Comparison of ENCODE assay signal across 8 mouse cellular contexts in genomic region chr2:158625231-158625630, GRCm38 (mm10). TPM values are rescaled to one million over a fixed set of nuclear protein-coding genes. Genes with fewer than 3 reads are reported as not detected.
DNase-seq lines count a peak whose midpoint lies in the region; ATAC-seq and TF ChIP-seq lines count a peak whose summit lies in the region.

No protein-coding gene starts in this region.

- H3K36me3 ChIP-seq in embryonic facial prominence, embryonic 12.5 days, result peaks cover 23% of the 10 kb centered on the region
- H3K36me3 ChIP-seq in kidney, postnatal 0 days (ENCODE audit: insufficient read depth, low read length), result peaks cover 21% of the 10 kb centered on the region; the same call in 1 of the 2 replicates
- peaks cover 23% of the 10 kb centered on the region for H3K36me3 ChIP-seq in midbrain, embryonic 14.5 days (ENCODE audit: control insufficient read depth, insufficient read depth, low read length)

- H3K27me3 ChIP-seq in embryonic facial prominence, embryonic 12.5 days, result peaks cover 12% of the 10 kb centered on the region; the same call in 1 of the 2 replicates
- no peaks in the 10 kb centered on the region for H3K27me3 ChIP-seq in kidney, postnatal 0 days (ENCODE audit: insufficient read depth, low read length)
- H3K27me3 ChIP-seq in midbrain, embryonic 14.5 days (ENCODE audit: control insufficient read depth, insufficient read depth, low read length), result no peaks in the 10 kb centered on the region

- H3K27ac ChIP-seq in embryonic facial prominence, embryonic 12.5 days, result peak overlapping the region; percentile 85
- H3K27ac ChIP-seq in kidney, postnatal 0 days, result peak overlapping the region; percentile 93
- peak overlapping the region; percentile 84 for H3K27ac ChIP-seq in midbrain, embryonic 14.5 days (replicated peaks; ENCODE audit: low read depth, low read length)

- H3K9me3 ChIP-seq in embryonic facial prominence, embryonic 12.5 days, result no peaks in the 10 kb centered on the region
- no peaks in the 10 kb centered on the region for H3K9me3 ChIP-seq in kidney, postnatal 0 days (replicated peaks; ENCODE audit: low read length)
- H3K9me3 ChIP-seq in midbrain, embryonic 14.5 days (ENCODE audit: control insufficient read depth, low read length), result no peaks in the 10 kb centered on the region

- WGBS in embryonic facial prominence, embryonic 12.5 days, result under 1% methylated on average over 38 of the region's 44 CpGs
- WGBS in kidney, postnatal 0 days, result under 1% methylated on average over 39 of the region's 44 CpGs
- under 1% methylated on average over 44 of the region's 44 CpGs for WGBS in midbrain, embryonic 14.5 days

- peak overlapping the region; percentile 84 for H3K4me3 ChIP-seq in embryonic facial prominence, embryonic 12.5 days
- H3K4me3 ChIP-seq in kidney, postnatal 0 days (replicated peaks; ENCODE audit: low read depth, low read length), result peak overlapping the region; percentile 98
- peak overlapping the region; percentile 75 for H3K4me3 ChIP-seq in midbrain, embryonic 14.5 days (replicated peaks; ENCODE audit: low read depth, low read length)

- peak overlapping the region; percentile 78 for H3K4me2 ChIP-seq in embryonic facial prominence, embryonic 12.5 days (replicated peaks)
- peak overlapping the region; percentile 96 for H3K4me2 ChIP-seq in kidney, postnatal 0 days (ENCODE audit: low read length)
- peak overlapping the region; percentile 87 for H3K4me2 ChIP-seq in midbrain, embryonic 14.5 days (ENCODE audit: low read length)

- peak; percentile 48 for ATAC-seq in frontal cortex, adult (ENCODE audit: low TSS enrichment)
- no peak; the same call in 1 of the 2 replicates for ATAC-seq in embryonic facial prominence, embryonic 12.5 days (ENCODE audit: insufficient number of reproducible peaks, insufficient read depth, low FRiP score, low TSS enrichment)
- peak; percentile 67 for ATAC-seq in kidney, postnatal 0 days (replicated peaks; ENCODE audit: low FRiP score, low read depth)
- peak; percentile 80; the same call in 1 of the 2 replicates for ATAC-seq in midbrain, embryonic 14.5 days (ENCODE audit: low FRiP score, low TSS enrichment)

- peak overlapping the region; percentile 82 for H3K9ac ChIP-seq in embryonic facial prominence, embryonic 12.5 days
- H3K9ac ChIP-seq in kidney, postnatal 0 days (ENCODE audit: low read depth, low read length), result peak overlapping the region; percentile 88
- peak overlapping the region; percentile 79 for H3K9ac ChIP-seq in midbrain, embryonic 14.5 days (replicated peaks; ENCODE audit: low read length)

- DNase-seq in frontal cortex, postnatal 14 days (ENCODE audit: low spot score in 2 of 2), result no peak
- peak; percentile 51 for DNase-seq in CD4-positive, CD25-positive, alpha-beta regulatory T cell, adult 2 months (ENCODE audit: low read depth, low spot score)
- DNase-seq in kidney, postnatal 0 days (ENCODE audit: low spot score), result no peak
- DNase-seq in midbrain, embryonic 14.5 days, result peak; percentile 73
- DNase-seq in left cerebral cortex, adult 11 months (ENCODE audit: low spot score), result no peak
- no peak for DNase-seq in frontal cortex, postnatal 10 days (ENCODE audit: low spot score in 2 of 2)

- H3K4me1 ChIP-seq in embryonic facial prominence, embryonic 12.5 days, result peaks cover 12% of the 10 kb centered on the region
- H3K4me1 ChIP-seq in kidney, postnatal 0 days (replicated peaks; ENCODE audit: insufficient read depth, low read length), result peaks cover 10% of the 10 kb centered on the region
- peaks cover 10% of the 10 kb centered on the region for H3K4me1 ChIP-seq in midbrain, embryonic 14.5 days (ENCODE audit: control insufficient read depth, insufficient read depth, low read length)

- TF ChIP-seq CTCF in kidney, postnatal 0 days (IDR thresholded peaks at IDR 0.05; ENCODE audit: low read depth), result no peak

RNA-seq across cellular contexts. Expression of gene Actr5, which starts 0.5 kb away (rescaled TPM):
- polyA plus RNA-seq in embryonic facial prominence, embryonic 12.5 days (2016; fragmentation: Nextera tagmentation; extraction: Ambion mirVana), result 20.9 and 23.1 TPM in 2 replicates
- 7.1 and 9.1 TPM in 2 replicates for polyA plus RNA-seq in kidney, postnatal 0 days (2015; fragmentation: Nextera tagmentation; extraction: Ambion mirVana)
- polyA plus RNA-seq in midbrain, embryonic 14.5 days (2014; fragmentation: Nextera tagmentation; extraction: Ambion mirVana), result 13.9 and 14.8 TPM in 2 replicates

RNA-seq across cellular contexts. Expression of gene Slc32a1, which starts 14.7 kb away (rescaled TPM):
- not detected in 2 replicates for polyA plus RNA-seq in embryonic facial prominence, embryonic 12.5 days (2016; fragmentation: Nextera tagmentation; extraction: Ambion mirVana)
- polyA plus RNA-seq in kidney, postnatal 0 days (2015; fragmentation: Nextera tagmentation; extraction: Ambion mirVana), result not detected in 2 replicates
- polyA plus RNA-seq in midbrain, embryonic 14.5 days (2014; fragmentation: Nextera tagmentation; extraction: Ambion mirVana), result 7.6 and 8.6 TPM in 2 replicates

RNA-seq across cellular contexts. Expression of gene Ppp1r16b, which starts 40.0 kb away (rescaled TPM):
- polyA plus RNA-seq in embryonic facial prominence, embryonic 12.5 days (2016; fragmentation: Nextera tagmentation; extraction: Ambion mirVana), result 2.5 and 2.9 TPM in 2 replicates
- 10.1 TPM in 2 replicates for polyA plus RNA-seq in kidney, postnatal 0 days (2015; fragmentation: Nextera tagmentation; extraction: Ambion mirVana)
- polyA plus RNA-seq in midbrain, embryonic 14.5 days (2014; fragmentation: Nextera tagmentation; extraction: Ambion mirVana), result 16.1 and 21.0 TPM in 2 replicates

Comparison
In these comparisons a context has a peak if more than half of its experiments do, and no peak if none do; other contexts are left out.
1. DNase-seq: peak in CD4-positive, CD25-positive, alpha-beta regulatory T cell, adult 2 months (single experiment) and midbrain, embryonic 14.5 days (single experiment); none in frontal cortex, postnatal 14 days (0 of 2), kidney, postnatal 0 days (single experiment), left cerebral cortex, adult 11 months (single experiment) and frontal cortex, postnatal 10 days (0 of 2).
2. Peak in every context shown above with its lines, with median percentiles within 50 percentile points of each other: H3K27ac ChIP-seq, H3K4me2 ChIP-seq, H3K4me3 ChIP-seq and H3K9ac ChIP-seq.